Comparison of ENCODE assay signal across 14 mouse cellular contexts in the genomic region with DNA sequence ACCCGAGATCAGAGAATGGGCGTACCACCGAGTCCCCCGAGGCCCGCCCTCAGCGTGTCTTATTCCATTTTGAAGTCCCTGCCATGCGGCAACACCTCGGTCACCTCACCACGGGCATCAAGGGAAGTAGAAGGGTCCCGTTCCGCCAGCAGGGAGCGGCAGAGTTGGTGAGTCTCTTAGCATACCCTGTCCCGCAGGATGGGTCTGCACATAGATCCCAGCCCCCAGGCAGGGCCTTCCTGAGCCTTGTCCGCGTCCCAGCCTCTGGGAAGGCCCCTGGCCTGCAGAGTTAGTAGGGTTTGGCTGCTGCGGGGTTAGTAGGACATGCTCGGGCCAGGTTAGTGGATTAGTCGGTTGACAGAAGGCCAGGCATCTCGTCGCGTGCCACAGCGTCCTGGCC. TPM values are rescaled to one million over a fixed set of nuclear protein-coding genes. Genes with fewer than 3 reads are reported as not detected.
DNase-seq lines count a peak whose midpoint lies in the region; ATAC-seq lines count a peak whose summit lies in the region.
"Had no signal": no experiment of that assay in that cellular context is flagged by ENCODE, and none has a peak within 500 bp of the region (broad histone marks: within the 10 kb centered on the region; RNA-seq: fewer than 3 reads in every experiment).

No protein-coding gene starts in this region.

- no peak for ATAC-seq in hindbrain, embryonic 11.5 days (ENCODE audit: low FRiP score)
- ATAC-seq in hindbrain, embryonic 14.5 days (ENCODE audit: low FRiP score) = no peak
- no peak for ATAC-seq in hindbrain, embryonic 12.5 days (ENCODE audit: low FRiP score)
- no peak for ATAC-seq in midbrain, embryonic 16.5 days
- ATAC-seq in monocyte, adult 5-6 weeks (replicated peaks; ENCODE audit: insufficient number of reproducible peaks, low FRiP score, low TSS enrichment, poor library complexity, severe bottlenecking) = no peak

- H3K9ac ChIP-seq in hindbrain, embryonic 11.5 days (ENCODE audit: low read depth, low read length) = peak overlapping the region; percentile 38
- no peak overlapping the region for H3K9ac ChIP-seq in hindbrain, embryonic 14.5 days
- peak overlapping the region; percentile 47 for H3K9ac ChIP-seq in hindbrain, embryonic 12.5 days
- peak overlapping the region; percentile 37; the same call in 1 of the 2 replicates for H3K9ac ChIP-seq in midbrain, embryonic 16.5 days (ENCODE audit: low read depth, low read length)
- H3K9ac ChIP-seq: lung, embryonic 15.5 days had no signal

- no peak overlapping the region for H3K4me3 ChIP-seq in hindbrain, embryonic 11.5 days (ENCODE audit: low read depth, low read length)
- no peak overlapping the region for H3K4me3 ChIP-seq in hindbrain, embryonic 14.5 days (replicated peaks; ENCODE audit: low read length)
- H3K4me3 ChIP-seq in hindbrain, embryonic 12.5 days = no peak overlapping the region
- no peak overlapping the region for H3K4me3 ChIP-seq in midbrain, embryonic 16.5 days (ENCODE audit: low read depth, low read length)
- H3K4me3 ChIP-seq: erythroblast, embryonic 14.5 days; left cerebral cortex, adult 2 months; lung, embryonic 15.5 days; megakaryocyte, embryonic 14.5 days had no signal

- peaks cover 30% of the 10 kb centered on the region for H3K4me1 ChIP-seq in hindbrain, embryonic 11.5 days (replicated peaks; ENCODE audit: control insufficient read depth, insufficient read depth, low read length)
- H3K4me1 ChIP-seq in hindbrain, embryonic 14.5 days (replicated peaks; ENCODE audit: control insufficient read depth, insufficient read depth, low read length) = peaks cover 34% of the 10 kb centered on the region
- peaks cover 88% of the 10 kb centered on the region for H3K4me1 ChIP-seq in hindbrain, embryonic 12.5 days
- H3K4me1 ChIP-seq in midbrain, embryonic 16.5 days (ENCODE audit: control insufficient read depth, insufficient read depth, low read length) = peaks cover 66% of the 10 kb centered on the region

- DNase-seq in hindbrain, embryonic 11.5 days (ENCODE audit: low spot score) = no peak
- no peak for DNase-seq in hindbrain, embryonic 14.5 days (ENCODE audit: low spot score)
- peak; percentile 55 for DNase-seq in ZHBTc4 (ENCODE audit: low read depth, low spot score)
- no peak for DNase-seq in kidney, adult 11 months
- no peak for DNase-seq in yolk sac, embryonic 10.5 days (ENCODE audit: low spot score)
- DNase-seq: gastrocnemius, postnatal 10 days; kidney, postnatal 4 days had no signal

- H3K27ac ChIP-seq in hindbrain, embryonic 11.5 days (ENCODE audit: low read depth, low read length) = peak overlapping the region; percentile 82
- no peak overlapping the region for H3K27ac ChIP-seq in hindbrain, embryonic 14.5 days
- peak overlapping the region; percentile 88 for H3K27ac ChIP-seq in hindbrain, embryonic 12.5 days
- H3K27ac ChIP-seq in midbrain, embryonic 16.5 days (ENCODE audit: low read length) = peak overlapping the region; percentile 63
- H3K27ac ChIP-seq: lung, embryonic 15.5 days had no signal

- no peak overlapping the region for H3K4me2 ChIP-seq in hindbrain, embryonic 11.5 days (replicated peaks; ENCODE audit: low read depth, low read length)
- no peak overlapping the region for H3K4me2 ChIP-seq in hindbrain, embryonic 14.5 days (replicated peaks)
- H3K4me2 ChIP-seq in hindbrain, embryonic 12.5 days (replicated peaks) = no peak overlapping the region
- H3K4me2 ChIP-seq in midbrain, embryonic 16.5 days (ENCODE audit: low read length) = no peak overlapping the region
- H3K4me2 ChIP-seq: lung, embryonic 15.5 days had no signal

- no peaks in the 10 kb centered on the region for H3K27me3 ChIP-seq in hindbrain, embryonic 11.5 days (ENCODE audit: control insufficient read depth, insufficient read depth, low read length)
- H3K27me3 ChIP-seq in hindbrain, embryonic 14.5 days (ENCODE audit: control insufficient read depth, insufficient read depth, low read length) = no peaks in the 10 kb centered on the region
- H3K27me3 ChIP-seq in hindbrain, embryonic 12.5 days = no peaks in the 10 kb centered on the region
- no peaks in the 10 kb centered on the region for H3K27me3 ChIP-seq in midbrain, embryonic 16.5 days (ENCODE audit: control insufficient read depth, insufficient read depth, low read depth, low read length)
- H3K27me3 ChIP-seq: lung, embryonic 15.5 days had no signal

- WGBS in hindbrain, embryonic 11.5 days = 42% methylated on average over 21 of the region's 22 CpGs
- 47% methylated on average over 22 of the region's 22 CpGs for WGBS in hindbrain, embryonic 14.5 days
- WGBS in hindbrain, embryonic 12.5 days = 43% methylated on average over 22 of the region's 22 CpGs
- 37% methylated on average over 22 of the region's 22 CpGs for WGBS in midbrain, embryonic 16.5 days

- H3K36me3 ChIP-seq in hindbrain, embryonic 11.5 days (ENCODE audit: control insufficient read depth, insufficient read depth, low read length) = peaks cover 4% of the 10 kb centered on the region; the same call in 1 of the 2 replicates
- H3K36me3 ChIP-seq in hindbrain, embryonic 14.5 days (replicated peaks; ENCODE audit: control insufficient read depth, insufficient read depth) = peaks cover 41% of the 10 kb centered on the region
- peaks cover 37% of the 10 kb centered on the region for H3K36me3 ChIP-seq in hindbrain, embryonic 12.5 days
- peaks cover 25% of the 10 kb centered on the region for H3K36me3 ChIP-seq in midbrain, embryonic 16.5 days (ENCODE audit: control insufficient read depth, insufficient read depth, low read length)
- H3K36me3 ChIP-seq: lung, embryonic 15.5 days had no signal

- no peaks in the 10 kb centered on the region for H3K9me3 ChIP-seq in hindbrain, embryonic 11.5 days (ENCODE audit: control insufficient read depth, low read length)
- no peaks in the 10 kb centered on the region for H3K9me3 ChIP-seq in hindbrain, embryonic 14.5 days (ENCODE audit: control insufficient read depth, low read length)
- no peaks in the 10 kb centered on the region for H3K9me3 ChIP-seq in hindbrain, embryonic 12.5 days (replicated peaks)
- no peaks in the 10 kb centered on the region for H3K9me3 ChIP-seq in midbrain, embryonic 16.5 days (replicated peaks; ENCODE audit: control insufficient read depth, low read length, poor library complexity, severe bottlenecking)
- H3K9me3 ChIP-seq: lung, embryonic 15.5 days had no signal

RNA-seq across cellular contexts. Expression of a gene that starts 35.3 kb away (rescaled TPM):
- 1.4 and 1.9 TPM in 2 replicates for polyA plus RNA-seq in hindbrain, embryonic 11.5 days (2014; fragmentation: Nextera tagmentation; extraction: Ambion mirVana)
- 1.6 and 3.2 TPM in 2 replicates for polyA plus RNA-seq in hindbrain, embryonic 14.5 days (2014; fragmentation: Nextera tagmentation; extraction: Ambion mirVana)
- 1.8 and 2.3 TPM in 2 replicates for polyA plus RNA-seq in hindbrain, embryonic 12.5 days (2016; fragmentation: Nextera tagmentation; extraction: Ambion mirVana)
- 1.0 and 1.6 TPM in 2 replicates for polyA plus RNA-seq in midbrain, embryonic 16.5 days (2015; fragmentation: Nextera tagmentation; extraction: Ambion mirVana)
- total RNA-seq in monocyte, adult 5-6 weeks (2017) = 1.8 to 2.1 TPM in 2 of 3 replicates, not detected in the other
- polyA plus RNA-seq: erythroblast, embryonic 14.5 days had no signal

RNA-seq across cellular contexts. Expression of a gene that starts 38.6 kb away (rescaled TPM):
- polyA plus RNA-seq in hindbrain, embryonic 11.5 days (2014; fragmentation: Nextera tagmentation; extraction: Ambion mirVana) = 0.59 and 0.88 TPM in 2 replicates
- 3.6 and 3.9 TPM in 2 replicates for polyA plus RNA-seq in hindbrain, embryonic 14.5 days (2014; fragmentation: Nextera tagmentation; extraction: Ambion mirVana)
- 2.0 and 2.3 TPM in 2 replicates for polyA plus RNA-seq in hindbrain, embryonic 12.5 days (2016; fragmentation: Nextera tagmentation; extraction: Ambion mirVana)
- polyA plus RNA-seq in midbrain, embryonic 16.5 days (2015; fragmentation: Nextera tagmentation; extraction: Ambion mirVana) = 5.1 and 5.8 TPM in 2 replicates
- total RNA-seq in monocyte, adult 5-6 weeks (2017) = not detected in 3 replicates
- polyA plus RNA-seq: erythroblast, embryonic 14.5 days had no signal

RNA-seq across cellular contexts. Expression of a gene that starts 59.5 kb away (rescaled TPM):
- 27.0 and 32.3 TPM in 2 replicates for polyA plus RNA-seq in hindbrain, embryonic 11.5 days (2014; fragmentation: Nextera tagmentation; extraction: Ambion mirVana)
- 29.0 and 30.4 TPM in 2 replicates for polyA plus RNA-seq in hindbrain, embryonic 14.5 days (2014; fragmentation: Nextera tagmentation; extraction: Ambion mirVana)
- 31.7 and 35.4 TPM in 2 replicates for polyA plus RNA-seq in hindbrain, embryonic 12.5 days (2016; fragmentation: Nextera tagmentation; extraction: Ambion mirVana)
- polyA plus RNA-seq in midbrain, embryonic 16.5 days (2015; fragmentation: Nextera tagmentation; extraction: Ambion mirVana) = 26.2 and 34.5 TPM in 2 replicates
- 60.8 to 104 TPM (median 99.4 TPM) in 3 replicates for total RNA-seq in monocyte, adult 5-6 weeks (2017)
